Mouse (Mus musculus) bone marrow, adult 2 months (tissue): Measurements from ENCODE around the gene Fancc.

Source experiments
- CTCF ChIP-seq: fragments of 200-500 bp; IDR thresholded peaks from 2 replicates; pipeline ENCODE4 v1.5.1; 2011; ENCODE audit warnings: low read length, control low read depth; ENCODE audit not compliant: control insufficient read depth, insufficient read depth
- POLR2A ChIP-seq: fragments of 200-500 bp; IDR thresholded peaks from 2 replicates; pipeline ENCODE4 v1.6.1; 2011; ENCODE audit warnings: low read depth, mild to moderate bottlenecking, control low read depth, low read length, borderline replicate concordance; ENCODE audit not compliant: control insufficient read depth

GRCm38 (mm10) chr13:63331379-63331778 is 165.7 kb downstream of the Fancc start:
- TF ChIP-seq POLR2A (no peak), CTCF (peak; percentile 40)
